Mouse (Mus musculus) erythroblast, embryonic 14.5 days (primary cell): ENCODE measurements around the gene Kri1. TPM values are rescaled to one million over a fixed set of nuclear protein-coding genes. Genes with fewer than 3 reads are reported as not detected.
"Not testable (repeated sequence)": the region's sequence is repeated elsewhere in the genome, so short reads cannot be mapped to it uniquely, and the experiment has no call there.

Experiments used
- H3K27me3 ChIP-seq: 2 replicates; pipeline ENCODE4 v1.6.1; 2012; ENCODE audit warnings: inconsistent platforms; ENCODE audit not compliant: control insufficient read depth
- H3K36me3 ChIP-seq: 2 replicates; pipeline ENCODE4 v1.6.1; 2012; ENCODE audit warnings: mild to moderate bottlenecking, inconsistent platforms; ENCODE audit not compliant: control insufficient read depth
- H3K4me1 ChIP-seq: 2 replicates; pipeline ENCODE4 v1.6.1; 2012; ENCODE audit warnings: inconsistent platforms; ENCODE audit not compliant: control insufficient read depth
- H3K4me3 ChIP-seq: replicated peaks from 2 replicates; pipeline ENCODE3; 2012; ENCODE audit warnings: moderate library complexity, mild to moderate bottlenecking, inconsistent platforms
- H3K9me3 ChIP-seq: 2 replicates; pipeline ENCODE4 v1.6.1; 2012; ENCODE audit warnings: low read length, inconsistent platforms, mixed read lengths; ENCODE audit not compliant: control insufficient read depth
- GATA1 ChIP-seq: IDR thresholded peaks from 2 replicates; pipeline ENCODE4 v1.6.1; 2012; ENCODE audit warnings: low read length, inconsistent platforms, mixed read lengths
- TAL1 ChIP-seq: IDR thresholded peaks from 3 replicates; pipeline ENCODE4 v1.6.1; 2012; ENCODE audit warnings: low read length, inconsistent platforms, mixed read lengths
- polyA plus RNA-seq: library from polyadenylated mRNA; stranded (reverse); fragments of >175 nt; gene quantifications from 2 replicates; pipeline ENCODE4 v1.2.3, GENCODE M21; 2012

Kri1 gene
- polyA plus RNA-seq, 1 experiment: 3.5 TPM

DNA sequence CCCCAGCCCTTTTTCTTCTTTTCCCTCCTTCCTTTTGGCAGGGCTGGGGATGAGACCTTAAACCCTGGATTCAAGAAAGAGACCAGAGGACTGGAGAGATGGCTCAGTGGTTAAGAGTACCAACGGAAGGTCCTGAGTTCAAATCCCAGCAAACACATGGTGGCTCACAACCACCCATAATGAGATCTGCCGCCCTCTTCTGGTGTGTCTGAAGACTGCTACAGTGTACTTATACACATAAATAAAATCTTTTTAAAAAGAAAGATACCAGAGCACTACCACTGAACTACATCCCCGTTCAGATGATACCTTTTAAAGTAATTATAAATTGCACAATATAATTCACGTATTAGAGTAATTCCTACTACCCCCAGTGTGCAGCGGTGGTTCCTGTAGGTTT lies 54.9 kb downstream of the Kri1 start:
- Histone ChIP-seq H3K27me3 (no peaks in the 10 kb centered on the region), H3K4me1 (peaks cover 40% of the 10 kb centered on the region), H3K36me3 (peaks cover 88% of the 10 kb centered on the region), H3K9me3 (no peaks in the 10 kb centered on the region), H3K4me3 (no peak overlapping the region)
- TF ChIP-seq TAL1 (no peak), GATA1 (no peak)

- H3K27me3 ChIP-seq: no peaks in the 10 kb centered on the region
- no peak overlapping the region for H3K4me3 ChIP-seq
- H3K9me3 ChIP-seq: no peaks in the 10 kb centered on the region
- TF ChIP-seq TAL1 (no peak), GATA1 (no peak)
- peaks cover 79% of the 10 kb centered on the region for H3K36me3 ChIP-seq
- H3K4me1 ChIP-seq: peaks cover 38% of the 10 kb centered on the region
Observed at GRCm38 (mm10) chr9:21231551-21231950, 56.2 kb downstream of the Kri1 start.

DNA sequence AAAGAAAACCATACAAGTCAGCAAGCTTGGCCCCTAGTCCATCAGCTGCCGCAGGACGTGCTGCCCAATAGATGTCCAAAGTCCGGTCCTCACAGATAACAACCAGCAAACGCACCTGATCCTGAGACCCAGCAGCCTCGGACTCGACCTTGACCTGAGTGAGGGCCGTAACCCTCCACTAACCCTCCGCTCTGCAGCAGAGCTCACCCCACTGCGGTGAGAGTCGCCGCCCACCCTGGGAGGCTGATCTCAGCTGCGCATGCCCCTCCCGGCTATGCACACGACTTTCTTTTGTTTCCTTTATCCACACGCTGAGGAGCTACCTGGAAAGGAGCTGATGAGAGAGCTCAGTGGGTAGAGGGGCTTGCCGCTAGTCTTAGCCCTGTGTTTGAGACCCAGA lies 60.4 kb downstream of the Kri1 start:
- Histone ChIP-seq H3K4me3 (peak overlapping the region; percentile 43), H3K27me3 (no peaks in the 10 kb centered on the region), H3K36me3 (peaks cover 37% of the 10 kb centered on the region), H3K4me1 (peaks cover 39% of the 10 kb centered on the region), H3K9me3 (peaks cover 10% of the 10 kb centered on the region)
- TF ChIP-seq TAL1 (no peak), GATA1 (no peak)

GRCm38 (mm10) chr9:21225415-21225758 lies 62.4 kb downstream of the Kri1 start:
- Histone ChIP-seq H3K9me3 (peaks cover 11% of the 10 kb centered on the region), H3K27me3 (no peaks in the 10 kb centered on the region), H3K4me3 (peak overlapping the region; percentile 57), H3K36me3 (peaks cover 18% of the 10 kb centered on the region), H3K4me1 (peaks cover 50% of the 10 kb centered on the region)
- TF ChIP-seq TAL1 (no peak), GATA1 (no peak)

DNA sequence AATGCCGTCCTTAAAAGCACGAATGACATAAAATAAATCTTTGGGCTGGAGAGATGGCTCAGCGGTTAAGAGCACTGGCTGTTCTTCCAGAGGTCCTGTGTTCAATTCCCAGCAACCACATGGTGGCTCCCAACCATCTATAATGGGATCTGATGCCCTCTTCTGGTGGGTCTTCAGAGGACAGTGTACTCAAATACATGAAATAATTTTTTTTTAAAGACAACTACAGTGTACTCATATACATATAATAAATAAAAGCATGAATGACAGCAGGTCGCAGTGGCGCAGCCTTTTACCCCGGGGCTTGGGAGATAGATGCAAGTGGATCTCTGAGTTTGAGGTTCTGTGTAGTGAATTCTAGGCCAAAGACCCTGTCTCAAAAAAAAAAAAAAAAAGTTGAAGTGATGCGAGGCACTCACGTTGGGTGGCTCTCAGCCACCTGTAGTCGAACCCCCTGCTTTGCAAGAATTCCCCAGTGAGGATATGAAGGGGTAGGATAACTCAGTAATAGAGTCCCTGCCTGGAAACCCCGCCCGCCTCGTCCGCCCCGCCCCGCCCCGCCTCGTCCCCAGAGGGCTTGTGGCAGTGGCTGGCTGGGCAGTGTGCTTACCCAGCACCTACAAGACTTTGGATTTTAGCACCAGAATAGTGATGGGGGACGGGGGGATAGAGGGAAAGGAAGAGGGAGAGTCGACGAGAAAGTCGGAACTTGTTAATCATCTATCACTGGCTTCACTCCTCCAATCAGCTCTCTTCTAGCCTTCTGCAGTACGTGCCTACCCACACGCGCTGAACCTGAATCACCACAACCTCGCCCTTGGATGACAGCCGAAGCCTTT lies 63.0 kb downstream of the Kri1 start:
- peaks cover 12% of the 10 kb centered on the region for H3K36me3 ChIP-seq
- H3K4me3 ChIP-seq: peak overlapping the region; percentile 57
- H3K27me3 ChIP-seq: no peaks in the 10 kb centered on the region
- TF ChIP-seq GATA1 (no peak), TAL1 (no peak)
- peaks cover 54% of the 10 kb centered on the region for H3K4me1 ChIP-seq
- H3K9me3 ChIP-seq: peaks cover 13% of the 10 kb centered on the region

DNA sequence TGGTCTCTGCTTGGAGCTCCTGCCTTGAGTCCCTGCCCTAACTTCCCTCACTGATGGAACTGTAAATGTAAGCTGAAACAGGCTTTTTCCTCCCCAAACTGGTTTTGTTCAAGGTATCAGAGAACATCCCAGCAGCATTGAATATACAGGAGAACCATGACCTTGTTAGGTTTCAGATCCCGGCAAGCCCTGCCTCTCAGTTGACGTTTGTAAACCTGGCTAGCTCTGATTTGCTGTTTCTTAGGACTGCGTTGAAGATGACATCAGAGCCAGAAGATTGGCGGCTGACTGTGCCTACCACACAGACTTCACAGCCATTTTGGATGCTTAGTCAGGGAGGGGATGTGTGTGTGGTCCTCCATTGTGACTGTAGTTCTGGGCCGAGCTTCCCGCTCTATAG lies 63.9 kb downstream of the Kri1 start:
- no peaks in the 10 kb centered on the region for H3K27me3 ChIP-seq
- H3K4me1 ChIP-seq: peaks cover 54% of the 10 kb centered on the region
- no peak for TF ChIP-seq TAL1
- no peak overlapping the region for H3K4me3 ChIP-seq
- H3K36me3 ChIP-seq: peaks cover 3% of the 10 kb centered on the region
- peaks cover 13% of the 10 kb centered on the region for H3K9me3 ChIP-seq

DNA sequence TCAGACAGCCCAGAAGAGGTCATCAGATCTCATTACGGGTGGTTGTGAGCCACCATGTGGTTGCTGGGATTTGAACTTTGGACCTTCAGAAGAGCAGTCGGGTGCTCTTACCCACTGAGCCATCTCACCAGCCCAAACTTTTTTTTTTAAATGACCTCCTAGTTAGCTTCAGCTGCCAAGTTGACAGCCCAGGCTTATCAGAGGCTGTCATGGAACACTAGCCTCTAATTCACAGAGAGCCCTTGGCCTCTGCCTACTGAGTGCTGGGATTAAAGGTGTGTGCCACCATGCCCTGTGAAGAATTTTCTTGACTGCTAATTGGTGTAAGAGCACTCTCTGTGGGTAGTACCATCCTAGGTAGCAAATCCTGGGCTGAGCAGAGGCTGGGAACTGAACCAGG lies 64.3 kb downstream of the Kri1 start:
- H3K4me1 ChIP-seq: peaks cover 54% of the 10 kb centered on the region
- H3K27me3 ChIP-seq, H3K4me3 ChIP-seq, H3K36me3 ChIP-seq: not testable (repeated sequence)
- H3K9me3 ChIP-seq: peaks cover 13% of the 10 kb centered on the region

Other genes starting within 250 kb of the Kri1 start
- gene Zglp1, start 220.9 kb downstream of the Kri1 start, polyA plus RNA-seq: 1.4 and 1.9 TPM in 2 replicates
- 0.12 and 0.16 TPM in 2 replicates for gene Gm49373, start 214.9 kb downstream of the Kri1 start, polyA plus RNA-seq
- gene Fdx1l, start 214.4 kb downstream of the Kri1 start, polyA plus RNA-seq: 1.5 and 2.8 TPM in 2 replicates
- 11.6 and 15.1 TPM in 2 replicates for gene Gm38431, start 196.0 kb downstream of the Kri1 start, polyA plus RNA-seq
- gene Raver1, start 196.0 kb downstream of the Kri1 start, polyA plus RNA-seq: 7.5 and 9.3 TPM in 2 replicates
- gene Tyk2, start 156.7 kb downstream of the Kri1 start, polyA plus RNA-seq: 0.26 and 0.30 TPM in 2 replicates
- gene Cdc37, start 138.0 kb downstream of the Kri1 start, polyA plus RNA-seq: 12.7 and 17.4 TPM in 2 replicates
- gene Pde4a, start 122.3 kb downstream of the Kri1 start, polyA plus RNA-seq: 0.04 and 0.05 TPM in 2 replicates
- gene Keap1, start 48.6 kb downstream of the Kri1 start, polyA plus RNA-seq: 4.2 and 5.2 TPM in 2 replicates
- not detected in 2 replicates for gene S1pr5, start 39.5 kb downstream of the Kri1 start, polyA plus RNA-seq
- 25.4 and 30.2 TPM in 2 replicates for gene Atg4d, start 22.7 kb downstream of the Kri1 start, polyA plus RNA-seq
- gene Cdkn2d, start 3.4 kb upstream of the Kri1 start, polyA plus RNA-seq: 36.6 and 42.6 TPM in 2 replicates
- not detected in 2 replicates for gene Ap1m2, start 24.4 kb upstream of the Kri1 start, polyA plus RNA-seq
- gene Slc44a2, start 32.7 kb upstream of the Kri1 start, polyA plus RNA-seq: 0.76 and 0.82 TPM in 2 replicates
- 4.7 and 5.2 TPM in 2 replicates for gene Ilf3, start 79.9 kb upstream of the Kri1 start, polyA plus RNA-seq
- 1.7 and 2.0 TPM in 2 replicates for gene Qtrt1, start 123.9 kb upstream of the Kri1 start, polyA plus RNA-seq
- 112 and 129 TPM in 2 replicates for gene Dnm2, start 136.9 kb upstream of the Kri1 start, polyA plus RNA-seq
- 0.47 and 0.75 TPM in 2 replicates for gene Tmed1, start 222.3 kb upstream of the Kri1 start, polyA plus RNA-seq
- 0.13 and 0.39 TPM in 2 replicates for gene AB124611, start 238.2 kb upstream of the Kri1 start, polyA plus RNA-seq